Mouse (Mus musculus): ENCODE results near the gene Sco1.

- TF ChIP-seq CTCF (IDR thresholded peaks at IDR 0.05; ENCODE audit: low read depth, low read length) (peak; percentile 51; the same call in 1 of the 2 replicates), GATA2 (IDR thresholded peaks at IDR 0.05; ENCODE audit: borderline replicate concordance, low read depth, low read length) (no peak)
Measured at GRCm38 (mm10) chr11:67112019-67112850, 59.8 kb downstream of the Sco1 start.
